Mouse (Mus musculus): Measurements from ENCODE around the gene Slc8b1.

- TF ChIP-seq CTCF (conservative IDR thresholded peaks at IDR 0.05 in 1 of 2, IDR thresholded peaks at IDR 0.05 in 1 of 2; ENCODE audit: low read depth in 2 of 2, low read length in 2 of 2) (no peak), EP300 (IDR thresholded peaks at IDR 0.05; ENCODE audit: low read length) (no peak), BHLHE40 (IDR thresholded peaks at IDR 0.05; ENCODE audit: low read depth, low read length) (no peak)
These were observed 3.2 kb downstream of the Slc8b1 start for GRCm38 (mm10) chr5:120514031-120514677.
